Mouse (Mus musculus) cerebellum, postnatal 10 days (tissue): Measurements from ENCODE around the gene Olfr1369-ps1.
"Not testable (repeated sequence)": the region's sequence is repeated elsewhere in the genome, so short reads cannot be mapped to it uniquely, and the experiment has no call there.

Experiments
- DNase-seq, 2 experiments: peaks; one replicate each; pipeline ENCODE4 v3.0.0; 2021; ENCODE audit warnings: mixed read lengths in 2 of 2

Gene Olfr1369-ps1

DNA sequence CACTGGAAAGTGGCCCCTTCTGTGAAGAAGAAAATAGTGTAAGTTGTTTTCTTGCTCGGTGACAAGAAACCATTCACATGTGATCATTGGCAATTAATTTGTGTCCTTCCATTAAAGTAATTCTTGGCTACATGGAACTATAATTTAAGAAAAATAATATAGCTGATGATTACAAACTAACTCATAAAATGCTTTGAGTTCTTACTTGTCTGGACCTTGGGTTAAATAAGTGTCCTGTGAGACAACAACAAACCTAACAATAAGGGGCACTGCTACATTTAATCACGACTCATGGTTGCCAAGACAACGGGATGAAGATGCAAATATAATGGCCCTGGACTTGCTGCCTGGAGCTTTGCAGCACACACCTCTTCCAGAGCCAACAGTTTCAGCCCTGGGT, at the start of gene Olfr1369-ps1:
Olfr1369-ps1 (plus strand) TSS at position 301 of the 400 bp plus-strand sequence.
- DNase-seq, result not testable (repeated sequence)

DNA sequence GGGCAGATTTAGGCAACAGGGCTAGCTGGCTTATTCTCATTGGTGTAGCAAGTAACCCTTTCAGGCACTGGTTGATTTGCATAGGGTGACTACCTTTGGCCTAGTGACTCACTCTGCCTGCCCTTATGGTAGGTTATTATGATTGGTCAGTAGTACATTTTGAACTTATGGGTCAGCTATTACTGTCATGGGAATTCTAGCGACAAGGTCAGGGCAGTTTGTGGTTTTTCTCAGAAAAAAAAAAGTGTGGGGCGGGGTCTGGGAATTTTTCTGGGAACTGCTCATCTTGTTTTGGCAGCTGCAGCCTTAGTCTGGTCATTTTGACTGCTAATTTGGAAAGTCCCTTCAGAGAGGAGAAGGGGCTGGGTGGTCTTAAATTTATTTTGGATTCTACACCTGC, 45.3 kb upstream of the Olfr1369-ps1 start:
- no peak for DNase-seq

DNA sequence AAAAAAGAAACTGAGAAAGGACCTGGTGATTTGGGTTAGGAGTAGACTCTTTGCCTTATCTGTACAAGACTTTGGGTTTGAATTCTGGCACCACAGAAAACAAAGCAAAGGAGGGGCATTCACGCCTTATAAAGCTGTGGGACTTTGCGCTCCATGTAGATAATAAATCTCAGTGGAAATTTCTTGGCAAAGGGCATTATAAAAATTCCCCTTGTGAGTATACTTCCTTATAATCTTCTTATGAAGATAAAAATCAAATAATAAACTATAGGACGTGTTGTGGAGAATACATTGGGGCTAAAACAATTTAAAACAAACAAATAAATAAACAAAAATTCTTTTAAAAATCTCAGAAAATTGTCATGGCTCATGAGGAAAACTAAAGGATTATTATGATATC, 36.4 kb upstream of the Olfr1369-ps1 start, which contains the start of gene Olfr1370:
Olfr1370 (minus strand) TSS at position 101 of the 400 bp plus-strand sequence.
- DNase-seq, result no peak

DNA sequence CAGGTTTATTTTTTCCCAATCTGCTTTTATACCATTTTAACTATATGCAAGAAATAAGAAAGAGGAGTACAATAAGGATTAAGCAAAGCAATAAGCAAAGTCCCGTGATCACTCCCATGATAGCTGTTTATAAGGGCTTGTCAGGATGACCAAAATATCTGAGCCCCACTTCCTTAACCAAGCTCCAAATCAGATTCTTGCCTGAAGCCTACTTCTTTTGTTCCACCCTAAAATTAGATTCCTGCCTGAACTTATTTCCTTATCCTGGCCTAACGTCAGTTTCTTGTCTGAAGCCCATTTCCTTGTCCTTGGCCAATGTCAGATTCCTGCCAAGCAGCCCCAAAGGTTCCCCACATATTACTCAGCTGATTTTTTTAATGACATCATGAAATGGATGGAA, 28.6 kb upstream of the Olfr1369-ps1 start:
- no peak for DNase-seq

DNA sequence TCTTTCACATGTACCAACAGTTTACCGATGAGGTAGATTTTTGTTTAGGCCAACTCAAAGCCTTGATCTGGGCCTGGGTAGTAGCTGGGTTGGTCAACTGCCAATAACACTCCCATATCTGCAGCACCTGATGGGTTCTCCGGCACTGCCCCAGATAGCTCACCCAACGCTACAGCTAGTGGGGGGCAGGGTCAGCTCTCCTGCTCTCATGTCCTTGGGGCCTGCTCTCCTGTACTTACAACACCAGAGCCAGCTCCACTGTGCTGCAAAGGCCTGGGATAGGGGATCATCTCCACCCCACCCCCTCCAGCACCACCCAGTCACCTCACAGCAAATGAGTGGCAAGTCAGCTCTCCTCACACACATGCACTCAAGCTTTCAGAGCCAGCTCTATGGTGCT, 1.5 kb upstream of the Olfr1369-ps1 start:
- no peak for DNase-seq

DNA sequence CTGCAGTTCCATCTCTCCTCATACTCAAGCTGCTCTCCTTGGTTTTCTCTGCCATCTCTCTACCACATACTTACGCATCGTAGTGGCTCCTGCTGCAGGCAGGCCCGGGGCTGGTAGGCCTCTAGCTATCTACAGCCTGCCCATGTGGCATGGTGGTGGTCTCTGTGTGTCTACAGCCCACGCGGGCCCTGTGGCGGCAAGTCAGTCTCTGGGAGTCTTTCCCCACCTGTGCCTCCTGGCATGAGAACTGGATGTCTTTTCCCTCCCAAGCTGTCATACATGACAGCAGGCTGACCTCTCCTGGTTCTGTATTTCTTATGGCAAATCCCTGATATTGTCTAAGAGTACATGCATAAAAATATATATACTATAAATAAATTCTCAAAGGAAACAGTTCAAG, 842 bp upstream of the Olfr1369-ps1 start:
- DNase-seq, result peak; percentile 34 to 57

DNA sequence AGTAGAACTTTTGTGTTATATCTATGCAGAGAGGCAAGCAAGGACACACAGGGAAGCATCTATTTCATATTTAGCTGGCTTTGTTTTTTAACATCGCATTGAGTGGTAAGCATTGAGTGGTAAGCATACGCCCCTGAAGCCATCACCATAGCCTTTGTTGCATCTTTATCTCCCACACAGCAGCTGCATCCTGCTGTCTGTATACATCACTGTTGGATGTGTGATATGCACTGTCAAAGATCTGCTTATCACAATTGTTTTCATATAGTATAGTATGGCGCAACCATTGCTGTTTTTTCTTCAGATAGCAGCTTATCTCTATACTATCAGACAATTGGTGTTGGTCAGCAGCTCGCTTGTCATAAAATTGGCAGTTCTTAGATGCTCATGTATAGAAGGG, 2.8 kb downstream of the Olfr1369-ps1 start:
- no peak for DNase-seq

DNA sequence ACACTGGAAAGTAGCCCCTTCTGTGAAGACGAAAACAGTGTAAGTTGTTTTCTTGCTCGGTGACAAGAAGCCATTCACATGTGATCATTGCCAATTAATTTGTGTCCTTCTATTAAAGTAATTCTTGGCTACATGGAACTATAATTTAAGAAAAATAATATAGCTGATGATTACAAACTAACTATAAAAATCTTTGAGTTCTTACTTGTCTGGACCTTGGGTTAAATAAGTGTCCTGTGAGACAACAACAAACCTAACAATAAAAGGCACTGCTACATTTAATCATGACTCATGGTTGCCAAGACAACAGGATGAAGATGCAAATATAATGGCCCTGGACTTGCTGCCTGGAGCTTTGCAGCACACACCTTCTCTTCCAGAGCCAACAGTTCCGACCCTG, 18.1 kb downstream of the Olfr1369-ps1 start, which contains the start of gene Olfr263:
Olfr263 (plus strand) TSS at position 301 of the 400 bp plus-strand sequence.
- not testable (repeated sequence) for DNase-seq

DNA sequence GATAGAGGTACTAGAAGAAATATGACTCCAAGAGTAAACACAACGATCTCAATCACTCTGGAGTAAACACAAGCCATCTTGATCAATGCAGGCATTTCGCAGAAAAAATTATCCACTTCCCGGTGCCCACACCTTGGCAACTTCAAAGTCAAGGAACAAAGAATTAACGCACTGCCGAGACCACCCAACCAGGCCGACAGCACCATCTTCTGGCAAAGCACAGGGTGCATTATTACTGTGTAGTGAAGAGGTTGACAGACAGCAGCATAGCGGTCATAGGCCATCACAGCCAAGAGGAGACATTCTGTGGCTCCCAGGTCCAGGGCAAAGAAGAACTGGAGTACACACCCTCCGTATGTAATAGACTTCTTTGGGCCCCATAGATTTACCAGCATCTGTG, 31.1 kb downstream of the Olfr1369-ps1 start:
- DNase-seq, result peak; percentile 57 to 62

DNA sequence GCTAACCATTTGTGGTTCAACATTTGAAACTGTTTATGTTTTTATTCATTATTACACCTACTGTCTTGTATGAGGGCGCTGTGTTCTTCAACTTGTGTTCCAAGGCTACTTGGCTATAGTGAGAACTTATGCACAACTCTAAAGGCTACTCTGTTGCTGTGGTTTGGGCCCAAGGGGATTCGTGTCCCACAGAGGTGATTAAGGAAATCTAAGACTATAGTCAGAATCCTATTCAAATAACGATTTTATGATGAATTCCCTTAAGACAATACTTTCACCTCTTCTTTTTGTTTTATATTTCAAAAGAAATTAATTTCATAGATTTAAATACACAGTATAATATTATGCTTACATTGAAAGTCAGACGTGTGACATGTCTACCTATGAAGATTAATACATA, 34.5 kb downstream of the Olfr1369-ps1 start, which contains the start of gene Olfr1368:
Olfr1368 (minus strand) TSS at position 101 of the 400 bp plus-strand sequence.
- DNase-seq, result no peak

DNA sequence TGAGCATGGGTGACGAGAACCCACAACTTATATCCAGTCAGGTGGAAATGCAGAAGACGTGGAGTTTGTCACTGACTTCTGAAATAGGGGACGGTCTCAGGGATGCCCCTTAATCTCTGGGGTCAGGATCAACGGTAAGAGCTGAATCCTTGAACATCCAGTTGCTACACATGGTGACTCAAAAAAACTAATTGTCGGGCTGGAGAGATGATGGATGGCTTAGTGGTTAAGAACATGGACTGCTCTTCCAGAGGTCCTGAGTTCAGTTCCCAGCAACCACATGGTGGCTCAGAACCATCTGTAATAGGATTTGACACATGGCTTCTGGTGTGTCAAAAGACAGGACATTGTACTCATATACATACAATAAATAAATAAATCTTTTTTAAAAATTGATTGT, 44.6 kb downstream of the Olfr1369-ps1 start:
- no peak for DNase-seq

DNA sequence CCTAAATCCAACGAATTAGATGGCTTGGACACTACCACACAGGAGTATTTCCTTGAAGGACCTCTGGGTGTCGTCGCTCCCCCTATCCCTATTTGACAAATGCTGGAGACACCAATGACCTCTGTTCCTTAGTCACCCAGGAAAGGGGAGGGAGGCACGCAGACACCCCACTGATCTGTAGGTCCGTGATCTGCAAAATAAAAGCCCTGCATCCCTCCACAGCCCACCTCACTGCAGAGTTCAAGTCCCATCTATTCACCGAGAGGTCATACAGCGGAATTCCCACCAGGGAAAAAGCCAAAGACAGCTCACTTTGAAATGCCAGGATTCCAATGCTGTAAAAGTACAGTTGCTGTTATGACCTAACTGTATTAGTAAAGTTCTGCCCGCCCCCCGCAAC, 46.8 kb downstream of the Olfr1369-ps1 start:
- DNase-seq, result peak in 1 of 2 experiments; percentile 13

DNA sequence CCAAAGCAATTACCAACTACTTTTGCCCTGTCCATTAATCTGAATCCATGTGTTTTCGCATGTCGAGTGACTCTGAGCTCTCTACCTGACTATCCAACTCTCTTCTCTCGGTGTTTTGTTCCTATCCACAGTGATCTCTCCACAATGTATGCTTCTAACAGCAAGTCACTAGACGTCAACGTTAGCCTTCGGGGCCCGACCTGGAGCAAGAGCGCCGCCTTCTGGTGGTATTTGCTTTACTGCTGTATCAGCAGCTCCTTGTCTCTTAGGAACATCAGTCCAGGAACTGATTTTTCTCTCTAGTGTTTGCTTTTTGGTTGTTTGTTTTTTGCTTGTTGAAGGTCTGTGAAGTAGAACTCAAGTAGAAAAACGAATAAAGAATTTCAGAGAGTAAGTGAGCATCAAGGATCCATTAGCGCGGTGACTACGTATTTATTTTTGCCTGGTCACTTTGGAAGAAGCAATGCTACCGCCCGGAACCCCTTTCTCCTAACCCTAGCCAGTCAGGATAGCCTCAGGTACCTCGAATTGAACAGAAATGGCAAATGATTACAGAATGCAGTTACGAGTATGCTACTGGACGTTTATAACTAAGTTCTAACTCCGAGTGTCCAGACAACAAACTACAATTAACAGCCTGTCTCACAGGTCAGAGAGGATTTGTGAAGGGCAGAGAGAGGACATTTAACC, 47.6 kb downstream of the Olfr1369-ps1 start:
- peak; percentile 94 to 97 for DNase-seq

DNA sequence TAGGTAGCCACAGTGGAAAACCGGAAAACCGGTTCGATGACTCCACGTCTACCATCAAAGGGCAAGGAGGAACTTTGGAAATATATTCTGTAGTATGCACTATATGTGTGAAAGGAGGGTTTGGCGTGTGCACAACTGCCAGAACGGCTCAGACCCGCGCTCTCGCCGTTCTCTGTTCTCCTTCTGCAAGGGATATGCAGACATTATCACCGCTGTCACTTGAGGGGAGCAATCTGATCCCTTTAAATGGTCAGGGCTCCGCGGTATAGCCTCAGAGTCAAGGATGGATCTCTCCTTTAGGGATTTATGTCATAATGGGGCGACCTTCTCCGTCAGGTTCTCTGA, 48.2 kb downstream of the Olfr1369-ps1 start:
- DNase-seq, result peak; percentile 32 to 34

DNA sequence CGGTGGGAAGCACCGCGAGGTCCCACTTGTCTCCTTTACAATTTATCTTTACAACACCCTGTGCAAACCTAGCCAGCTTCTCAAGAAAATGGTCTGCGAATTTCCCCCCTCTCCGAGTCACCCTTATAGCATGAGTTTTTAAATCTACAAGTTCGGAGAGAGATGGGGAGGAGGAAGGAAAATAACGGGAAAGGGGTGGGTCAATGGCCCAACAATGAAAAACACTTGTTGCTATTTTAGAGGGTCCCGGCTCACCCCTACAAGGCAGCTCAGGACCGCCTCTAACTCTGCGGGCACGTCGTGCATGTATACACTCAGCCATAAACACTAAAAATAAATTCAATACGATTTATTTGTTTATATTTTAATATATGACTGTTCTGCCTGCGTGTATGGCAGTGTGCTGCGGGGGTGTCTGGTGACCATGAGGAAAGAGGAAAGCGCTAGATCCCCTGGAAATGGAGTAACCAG, 48.8 kb downstream of the Olfr1369-ps1 start:
- DNase-seq, result peak in 1 of 2 experiments; percentile 34

DNA sequence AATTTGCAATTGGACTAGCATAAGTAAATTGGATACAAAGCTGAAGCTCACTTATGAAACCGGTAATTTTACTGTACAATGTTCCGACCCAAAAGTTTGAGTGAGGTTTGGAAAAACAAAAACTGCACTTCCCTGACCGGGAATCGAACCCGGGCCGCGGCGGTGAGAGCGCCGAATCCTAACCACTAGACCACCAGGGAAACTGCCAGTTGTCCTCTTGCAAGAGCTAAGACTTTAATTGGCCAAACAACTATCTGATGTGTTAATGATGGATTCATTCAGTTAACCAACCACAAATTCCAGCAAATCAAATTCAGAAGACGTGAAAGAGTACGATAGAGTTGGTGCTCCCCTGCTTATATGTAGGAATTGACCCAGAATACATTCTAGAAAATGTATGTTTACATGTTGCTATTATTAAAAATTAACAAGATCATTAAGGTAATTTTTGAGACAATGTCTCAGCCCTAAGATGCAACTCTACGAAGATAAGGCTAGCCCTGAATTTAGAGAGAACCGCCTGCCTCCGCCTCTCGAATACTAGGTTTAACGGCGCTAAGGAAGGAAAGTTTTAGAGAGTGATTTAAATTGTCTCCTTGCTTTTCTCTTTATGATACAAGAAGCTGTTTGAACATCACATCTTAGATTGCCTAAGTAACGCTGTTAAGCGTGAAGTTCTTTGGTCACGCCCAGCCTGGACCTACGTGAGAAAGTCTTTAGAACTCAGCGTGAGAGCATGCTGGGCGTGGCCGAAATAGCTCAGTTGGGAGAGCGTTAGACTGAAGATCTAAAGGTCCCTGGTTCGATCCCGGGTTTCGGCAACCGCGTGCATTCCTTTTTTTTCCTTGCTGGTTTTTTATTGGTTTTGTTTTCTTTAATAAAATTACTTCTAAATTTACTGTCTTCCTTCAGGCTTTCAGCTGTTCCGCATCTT, 49.6 kb downstream of the Olfr1369-ps1 start:
- DNase-seq, result peak; percentile 94 to 96

DNA sequence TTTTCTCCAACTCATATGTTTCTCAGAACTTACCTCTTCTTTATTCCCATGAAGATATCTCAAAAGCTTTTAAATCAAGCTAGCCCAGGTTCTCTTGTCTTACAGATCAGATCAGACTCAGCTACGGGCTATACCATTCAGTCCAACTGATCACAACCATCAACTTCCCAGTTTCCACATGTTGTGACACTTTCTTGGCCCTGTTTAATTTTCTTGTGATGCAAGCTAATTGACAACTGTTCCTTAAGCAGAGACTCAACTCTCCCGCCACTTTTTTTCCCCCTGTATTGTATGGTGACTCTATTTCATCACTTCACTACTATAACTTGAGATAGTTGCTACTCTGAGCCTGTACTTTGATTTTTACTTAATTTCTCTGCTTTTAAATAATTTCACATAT, 50.3 kb downstream of the Olfr1369-ps1 start:
- no peak for DNase-seq

DNA sequence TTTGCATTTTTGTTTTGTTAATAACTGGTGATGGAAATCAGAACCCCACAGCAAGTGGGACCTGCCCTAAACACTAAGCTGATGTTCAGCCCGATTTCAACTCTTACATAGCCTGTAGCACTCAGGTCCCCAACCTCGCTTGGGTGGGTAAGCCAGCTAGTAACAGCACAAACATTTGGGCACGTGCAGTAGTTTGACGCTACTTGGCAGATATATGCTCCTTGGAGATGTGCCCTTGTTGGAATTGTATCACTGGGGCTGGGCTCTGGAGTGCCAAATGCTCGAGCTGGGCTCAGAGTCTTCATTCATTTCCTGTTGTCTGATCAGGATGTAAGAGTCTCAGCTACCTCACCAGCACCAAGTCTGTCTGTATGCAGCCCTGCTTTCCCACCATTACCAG, 51.3 kb downstream of the Olfr1369-ps1 start:
- DNase-seq, result peak; percentile 26 to 34

DNA sequence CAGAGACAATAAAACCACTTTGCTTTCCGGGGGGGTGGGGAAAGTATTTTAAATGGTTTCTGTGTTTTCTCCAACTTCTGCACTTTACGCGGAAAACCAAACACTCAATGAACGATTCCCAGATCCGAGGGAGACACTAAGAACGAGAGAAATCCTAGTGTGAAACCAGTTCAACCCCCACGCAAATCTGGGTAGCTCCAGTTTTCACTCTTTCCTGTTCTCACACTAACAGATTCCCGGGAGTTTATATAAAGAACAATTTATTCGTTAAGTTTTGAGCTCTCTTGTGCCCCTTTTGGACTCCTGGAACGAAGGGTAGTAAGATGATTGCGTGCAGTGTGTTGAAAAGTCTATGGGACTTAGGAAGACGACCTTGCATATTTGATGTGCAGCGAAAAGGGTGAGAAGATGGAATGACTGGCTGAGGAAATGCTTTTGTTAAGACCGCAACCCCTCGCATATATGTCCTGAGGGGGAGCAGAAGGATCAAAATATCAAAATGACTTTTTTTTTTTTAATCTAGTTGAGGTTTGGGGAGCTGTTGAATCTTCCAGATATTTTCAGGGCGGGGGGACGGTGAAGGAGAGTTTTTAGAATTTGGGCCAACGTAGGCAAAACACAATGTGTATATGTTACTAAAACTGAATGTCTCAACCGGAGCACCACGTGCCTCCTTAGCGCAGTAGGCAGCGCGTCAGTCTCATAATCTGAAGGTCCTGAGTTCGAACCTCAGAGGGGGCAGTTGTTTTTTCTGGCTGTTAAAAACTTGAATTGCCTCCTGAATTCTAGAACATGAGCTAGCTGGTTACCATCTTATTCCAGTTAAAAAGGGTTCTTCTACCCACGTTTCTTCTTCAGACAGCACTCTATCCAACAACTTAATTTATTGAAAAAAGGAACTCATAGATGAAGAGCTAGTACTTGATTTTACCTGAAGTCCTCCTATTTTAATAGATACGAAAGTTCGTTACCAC, 55.9 kb downstream of the Olfr1369-ps1 start:
- peak; percentile 85 to 86 for DNase-seq

DNA sequence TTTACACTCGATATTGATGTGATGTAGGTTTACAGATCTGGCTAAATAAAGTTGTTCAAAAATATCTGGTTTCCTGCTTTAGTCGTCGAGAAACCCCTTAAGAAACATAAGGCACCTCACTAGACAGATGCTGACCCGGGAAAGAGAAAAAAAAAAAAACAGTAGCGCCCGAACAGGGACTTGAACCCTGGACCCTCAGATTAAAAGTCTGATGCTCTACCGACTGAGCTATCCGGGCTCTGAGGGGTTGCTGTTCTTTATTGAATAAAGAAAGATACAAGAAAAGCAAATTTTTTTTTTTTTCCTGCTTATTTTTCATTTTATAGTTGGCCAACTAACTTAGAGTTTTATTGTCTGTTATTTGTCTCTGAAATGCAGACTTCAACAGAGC, 56.6 kb downstream of the Olfr1369-ps1 start:
- DNase-seq, result peak; percentile 34 to 48

DNA sequence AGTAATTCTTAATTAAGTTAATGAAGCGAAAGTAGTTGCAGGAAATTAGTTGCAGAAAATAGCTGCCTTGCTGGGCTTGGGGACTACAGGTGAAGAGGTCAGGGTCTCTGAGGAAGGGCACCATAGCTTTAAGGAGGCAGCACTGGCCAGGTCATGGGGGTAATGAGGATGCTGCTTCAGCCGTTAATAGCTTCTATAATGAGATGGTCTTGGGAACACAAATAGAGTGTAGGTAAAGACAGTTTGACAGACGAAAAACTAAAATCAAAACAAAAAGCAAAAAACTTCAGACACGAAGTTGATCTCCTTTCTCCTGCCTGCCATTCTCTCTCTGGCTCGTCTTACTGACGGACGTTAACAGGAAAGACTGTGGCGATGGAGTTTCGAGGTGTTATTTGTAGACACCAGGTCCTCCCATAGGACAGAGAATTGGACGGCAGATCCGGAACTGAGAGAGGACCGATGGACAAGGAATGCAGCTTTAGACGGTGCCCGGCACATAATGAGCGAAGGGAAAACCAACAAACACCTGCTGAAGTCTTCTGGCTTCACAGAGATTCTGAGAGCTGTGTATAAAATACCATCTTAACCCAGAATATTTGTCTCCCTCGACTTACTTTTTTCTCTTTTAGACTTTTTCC, 57.2 kb downstream of the Olfr1369-ps1 start:
- peak; percentile 45 to 59 for DNase-seq
